Mouse (Mus musculus) telencephalon, adult 2 months (tissue): Measurements from ENCODE around the gene Gmppa.

Experiments used
- DNase-seq: peaks from one replicate; pipeline ENCODE4 v3.0.0-alpha.2; 2011; ENCODE audit warnings: low read depth, low spot score

Gene Gmppa

DNA sequence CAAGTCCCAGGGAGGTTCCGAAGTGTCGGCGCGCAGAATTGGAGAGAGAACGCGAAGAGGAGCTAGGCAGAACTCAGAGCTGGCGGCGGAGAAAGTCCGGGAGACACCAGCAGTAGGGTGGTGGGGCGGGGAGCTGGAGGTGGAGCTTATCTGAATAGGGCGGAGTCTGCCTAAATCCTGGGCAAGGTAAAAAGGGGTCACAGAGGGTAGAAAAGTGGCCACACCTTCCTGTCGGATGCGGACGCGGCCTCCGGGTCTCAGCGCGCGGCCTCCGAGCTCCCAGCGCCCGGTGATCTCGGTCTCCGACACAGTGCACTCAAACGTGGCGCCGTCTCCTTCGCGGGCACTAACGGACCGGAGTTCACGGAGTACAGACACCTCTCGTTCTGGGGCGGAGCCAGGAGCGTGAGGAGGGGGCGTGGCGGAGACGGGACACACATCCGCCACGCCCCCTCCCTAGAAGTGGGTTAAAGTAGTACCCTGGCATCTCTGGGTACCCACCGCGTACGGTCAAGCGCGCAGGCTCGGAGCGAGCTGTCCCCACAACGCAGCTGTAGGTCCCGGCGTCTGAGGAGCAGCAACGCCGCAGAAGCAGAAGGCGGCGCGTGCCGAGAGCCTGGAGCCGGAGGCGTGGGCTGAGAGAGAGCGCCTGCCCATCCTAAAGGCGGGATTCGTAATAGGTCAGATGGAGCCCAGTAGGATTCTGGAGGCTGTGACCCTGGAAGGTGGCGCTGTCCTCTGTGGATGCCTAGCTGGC, 51.9 kb downstream of the Gmppa start:
- peak; percentile 34 for DNase-seq

- DNase-seq: no peak
Measured at GRCm38 (mm10) chr1:75490785-75491551, 55.2 kb downstream of the Gmppa start.

- no peak for DNase-seq
Measured at GRCm38 (mm10) chr1:75492579-75493170, 56.9 kb downstream of the Gmppa start.
